Mouse (Mus musculus) Muller cell, postnatal 12 days (primary cell): ENCODE data around the gene D930048N14Rik.
A peak's percentile ranks its signal among the peaks of the same experiment; 100 is the strongest.
"Not testable (repeated sequence)": the region's sequence is repeated elsewhere in the genome, so short reads cannot be mapped to it uniquely, and the experiment has no call there.

Experiments used
- DNase-seq: peaks from one replicate; pipeline ENCODE4 v3.0.0-alpha.2; 2015; ENCODE audit errors: inconsistent ontology term

D930048N14Rik gene

GRCm38 (mm10) chr11:51627907-51628306 lies 22.8 kb upstream of the D930048N14Rik start:
- no peak for DNase-seq

- no peak for DNase-seq
Observed at GRCm38 (mm10) chr11:51629651-51630314, 21.0 kb upstream of the D930048N14Rik start.

- no peak for DNase-seq
Observed at GRCm38 (mm10) chr11:51632130-51632753, 18.5 kb upstream of the D930048N14Rik start.

GRCm38 (mm10) chr11:51633200-51633599 lies 17.6 kb upstream of the D930048N14Rik start:
- not testable (repeated sequence) for DNase-seq

- no peak for DNase-seq
Observed at GRCm38 (mm10) chr11:51633721-51634120, 17.0 kb upstream of the D930048N14Rik start.

- peak; percentile 6 for DNase-seq
Observed at GRCm38 (mm10) chr11:51635127-51635524, 15.6 kb upstream of the D930048N14Rik start.

- DNase-seq: peak; percentile 91
Observed at GRCm38 (mm10) chr11:51635525-51636322, 15.0 kb upstream of the D930048N14Rik start, which contains the start of gene Rmnd5b. TSS of gene Rmnd5b (minus strand) at chr11:51635896.

- peak; percentile 67 for DNase-seq
Observed at GRCm38 (mm10) chr11:51636323-51636684, 14.4 kb upstream of the D930048N14Rik start.

GRCm38 (mm10) chr11:51637971-51638414 lies 12.8 kb upstream of the D930048N14Rik start:
- peak; percentile 69 for DNase-seq

GRCm38 (mm10) chr11:51638497-51638896 lies 12.3 kb upstream of the D930048N14Rik start:
- DNase-seq: no peak

- DNase-seq: no peak
Observed at GRCm38 (mm10) chr11:51640748-51641147, 10.0 kb upstream of the D930048N14Rik start.

GRCm38 (mm10) chr11:51643202-51643601 lies 7.6 kb upstream of the D930048N14Rik start:
- no peak for DNase-seq

GRCm38 (mm10) chr11:51643761-51644160 lies 7.0 kb upstream of the D930048N14Rik start:
- DNase-seq: no peak

- no peak for DNase-seq
Observed at GRCm38 (mm10) chr11:51644217-51644616, 6.5 kb upstream of the D930048N14Rik start.

GRCm38 (mm10) chr11:51645293-51645692 lies 5.5 kb upstream of the D930048N14Rik start:
- DNase-seq: no peak

- no peak for DNase-seq
Observed at GRCm38 (mm10) chr11:51646245-51646644, 4.5 kb upstream of the D930048N14Rik start.

GRCm38 (mm10) chr11:51646751-51647667 lies 3.7 kb upstream of the D930048N14Rik start:
- DNase-seq: no peak

- DNase-seq: peak; percentile 16
Observed at GRCm38 (mm10) chr11:51648566-51648965, 2.2 kb upstream of the D930048N14Rik start.

- DNase-seq: peak; percentile 9
Observed at GRCm38 (mm10) chr11:51649111-51649888, 1.5 kb upstream of the D930048N14Rik start.

GRCm38 (mm10) chr11:51649889-51650199 lies 910 bp upstream of the D930048N14Rik start:
- DNase-seq: no peak

- DNase-seq: no peak
Observed at GRCm38 (mm10) chr11:51650261-51650660, 493 bp upstream of the D930048N14Rik start.
